Mouse (Mus musculus): ENCODE data around the gene Ephb1.

DNA sequence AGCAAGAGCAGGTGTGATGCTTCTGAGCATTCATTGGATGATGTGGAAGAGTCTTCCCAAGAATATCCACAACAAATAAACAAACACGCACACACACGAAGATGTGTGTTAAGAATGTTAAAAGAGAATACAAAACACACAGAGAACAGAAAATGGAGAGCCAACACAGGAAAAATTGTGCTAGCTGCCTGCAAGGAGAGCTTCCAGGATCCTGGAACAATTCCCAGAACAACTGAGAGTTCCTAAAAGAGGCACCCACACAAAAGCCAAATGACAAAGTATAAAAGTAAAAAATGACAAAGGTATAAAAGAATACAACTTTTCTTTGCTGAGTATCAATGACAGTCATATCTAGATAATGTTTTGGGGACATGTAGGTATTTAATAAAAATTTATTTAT lies 11.0 kb upstream of the Ephb1 start:
- TF ChIP-seq CTCF (conservative IDR thresholded peaks at IDR 0.05; ENCODE audit: low read length) (no peak), POU5F1 (IDR thresholded peaks at IDR 0.05; ENCODE audit: borderline replicate concordance, low read length) (no peak), NANOG (IDR thresholded peaks at IDR 0.05; ENCODE audit: borderline replicate concordance, low read length) (no peak)

Measured in E14TG2a.4 (cell line).